Mouse (Mus musculus) testis, adult 2 months (tissue): ENCODE measurements around the gene Rab24.

Experiments used
- CTCF ChIP-seq: fragments of 200-500 bp; IDR thresholded peaks from 2 replicates; pipeline ENCODE4 v1.5.1; 2012; ENCODE audit warnings: low read depth, mild to moderate bottlenecking, inconsistent platforms, low read length, moderate library complexity; ENCODE audit not compliant: control insufficient read depth, insufficient read depth, insufficient replicate concordance
- POLR2A ChIP-seq: fragments of 200-500 bp; IDR thresholded peaks from 2 replicates; pipeline ENCODE4 v1.6.1; 2012; ENCODE audit warnings: low read depth, mild to moderate bottlenecking, inconsistent platforms, low read length, moderate library complexity; ENCODE audit not compliant: control insufficient read depth

DNA sequence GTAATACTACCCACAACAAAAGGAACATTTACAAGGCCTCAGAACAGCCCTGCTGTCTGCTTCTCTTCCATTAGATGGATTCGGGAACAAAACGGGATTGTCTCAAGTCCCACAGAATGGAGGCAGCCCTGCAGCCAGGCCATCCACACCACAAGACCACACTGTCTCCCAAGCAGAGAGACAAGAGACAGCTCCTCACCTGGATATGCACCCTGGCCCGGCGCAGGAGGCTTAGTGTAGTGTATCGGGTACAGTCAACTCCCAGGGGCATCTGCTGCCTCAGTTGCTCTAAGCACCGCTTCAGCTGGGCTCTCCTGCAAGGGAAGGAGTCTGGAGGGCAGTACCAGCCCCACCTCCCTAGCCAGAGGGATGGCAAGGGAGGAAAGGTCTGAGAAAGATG, 6.4 kb upstream of the Rab24 start:
- TF ChIP-seq CTCF (no peak), POLR2A (no peak)
